Mouse (Mus musculus) midbrain, embryonic 16.5 days (tissue): ENCODE measurements around the gene Olfr1426. TPM values are rescaled to one million over a fixed set of nuclear protein-coding genes. Genes with fewer than 3 reads are reported as not detected.
"Not testable (repeated sequence)": the region's sequence is repeated elsewhere in the genome, so short reads cannot be mapped to it uniquely, and the experiment has no call there.

ENCODE experiments used
- ATAC-seq: fragments of 200-750 bp; cut with Nextera tagmentation; 2 replicates; pipeline ENCODE4 v1.8.0; 2017; ENCODE audit warnings: moderate TSS enrichment
- H3K27ac ChIP-seq: fragments of 300-500 bp; sonication (generic); 2 replicates; pipeline ENCODE4 v1.5.1; 2014; ENCODE audit warnings: mild to moderate bottlenecking, low read length, mixed read lengths
- H3K27me3 ChIP-seq: fragments of 300-500 bp; sonication (generic); 2 replicates; pipeline ENCODE4 v1.6.1; 2014; ENCODE audit warnings: low read depth, low read length, mixed read lengths; ENCODE audit not compliant: control insufficient read depth, insufficient read depth
- H3K36me3 ChIP-seq: fragments of 300-500 bp; sonication (generic); 2 replicates; pipeline ENCODE4 v1.6.1; 2014; ENCODE audit warnings: mild to moderate bottlenecking, low read length, moderate library complexity, mixed read lengths; ENCODE audit not compliant: control insufficient read depth, insufficient read depth
- H3K4me1 ChIP-seq: fragments of 300-500 bp; sonication (generic); 2 replicates; pipeline ENCODE4 v1.6.1; 2014; ENCODE audit warnings: mild to moderate bottlenecking, low read length, mixed read lengths; ENCODE audit not compliant: control insufficient read depth, insufficient read depth
- H3K4me2 ChIP-seq: fragments of 300-500 bp; sonication (generic); 2 replicates; pipeline ENCODE4 v1.6.1; 2014; ENCODE audit warnings: mild to moderate bottlenecking, low read length, mixed read lengths
- H3K4me3 ChIP-seq: fragments of 300-500 bp; sonication (generic); 2 replicates; pipeline ENCODE4 v1.5.1; 2014; ENCODE audit warnings: low read depth, mild to moderate bottlenecking, low read length, moderate library complexity, mixed read lengths
- H3K9ac ChIP-seq: fragments of 300-500 bp; sonication (generic); 2 replicates; pipeline ENCODE4 v1.6.1; 2014; ENCODE audit warnings: low read depth, low read length, mixed read lengths
- H3K9me3 ChIP-seq: fragments of 300-500 bp; sonication (generic); replicated peaks from 2 replicates; pipeline ENCODE4 v1.6.1; 2014; ENCODE audit warnings: mild to moderate bottlenecking, low read length, mixed read lengths; ENCODE audit not compliant: control insufficient read depth, poor library complexity, severe bottlenecking
- WGBS: fragments of 180-500 bp; shearing (Covaris S2); extraction: QIAGEN DNeasy Blood & Tissue Kit; methylation state at CpG from one replicate; pipeline ENCODE4 v1.1.7; 2014; 5-methylcytosine and 5-hydroxymethylcytosine counted together
- polyA plus RNA-seq: library from polyadenylated mRNA; unstranded; fragments of >200 nt; fragmentation: Nextera tagmentation; extraction: Ambion mirVana; gene quantifications from 2 replicates; pipeline ENCODE4 v1.2.1, GENCODE M21; 2015

The Olfr1426 gene
- polyA plus RNA-seq: not detected in 2 replicates

GRCm38 (mm10) chr19:12091913-12092312 lies at the start of gene Olfr1426:
Gene Olfr1426, minus strand, starts transcription at chr19:12092013.
- no peak within 1 kb of the TSS for H3K4me2 ChIP-seq
- H3K36me3 ChIP-seq: no peaks in the 10 kb centered on the region
- no peak within 1 kb of the TSS for H3K9ac ChIP-seq
- H3K4me1 ChIP-seq: no peaks in the 10 kb centered on the region
- WGBS: 79% methylated on average over 1 of the region's 1 CpGs
- ATAC-seq: no peak
- H3K27ac ChIP-seq: no peak within 1 kb of the TSS
- H3K4me3 ChIP-seq: no peak within 1 kb of the TSS
- H3K9me3 ChIP-seq: no peaks in the 10 kb centered on the region
- H3K27me3 ChIP-seq: no peaks in the 10 kb centered on the region

DNA sequence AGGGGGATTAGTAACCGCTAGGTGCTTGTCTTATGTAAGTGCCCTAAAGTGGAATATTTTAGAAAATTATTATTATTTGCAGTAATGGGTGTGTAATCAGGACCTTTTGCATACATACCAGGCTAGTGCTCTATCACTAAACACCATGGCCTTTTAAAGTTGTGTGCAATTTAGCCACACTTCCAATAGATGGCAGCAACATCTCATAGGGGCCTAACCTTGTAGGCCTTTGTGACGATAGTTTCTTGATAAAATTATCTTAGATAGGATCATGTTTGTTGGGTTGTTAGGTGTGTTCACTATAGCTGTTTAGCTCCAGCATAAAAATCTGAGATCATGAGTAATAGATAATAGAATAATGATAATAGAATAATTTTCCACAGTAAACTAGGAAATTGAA lies 42.5 kb upstream of the Olfr1426 start:
- Histone ChIP-seq H3K4me2 (no peak overlapping the region), H3K9me3 (peaks cover 3% of the 10 kb centered on the region; the same call in 1 of the 2 replicates), H3K9ac (no peak overlapping the region), H3K4me1 (no peaks in the 10 kb centered on the region), H3K36me3 (no peaks in the 10 kb centered on the region), H3K4me3 (no peak overlapping the region), H3K27me3 (no peaks in the 10 kb centered on the region), H3K27ac (no peak overlapping the region)
- no peak for ATAC-seq
- WGBS: 31% methylated on average over 2 of the region's 2 CpGs

DNA sequence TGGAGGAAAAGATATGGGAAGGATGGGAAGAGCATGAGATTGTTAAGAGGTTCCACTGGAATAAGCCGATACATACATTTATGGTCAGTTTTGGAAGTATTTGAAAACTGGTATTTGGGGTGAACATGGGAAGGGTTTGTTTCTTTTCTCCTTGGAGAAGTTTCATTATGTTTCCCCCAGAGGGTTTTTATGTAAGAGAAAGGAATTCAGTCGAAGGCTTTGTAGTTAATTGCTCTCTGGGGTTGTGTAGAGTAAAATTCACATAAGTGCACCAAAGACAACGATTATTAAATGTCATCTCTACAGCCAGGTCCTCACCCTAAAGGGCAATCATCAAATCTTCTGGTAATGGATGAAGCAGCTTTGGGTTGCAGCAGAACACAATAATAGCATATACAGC lies 31.3 kb upstream of the Olfr1426 start, which contains the start of gene Olfr76:
Olfr76 (minus strand) TSS at position 101 of the 400 bp plus-strand sequence.
- no peak within 1 kb of the TSS for H3K4me3 ChIP-seq
- H3K9me3 ChIP-seq: no peaks in the 10 kb centered on the region
- H3K27me3 ChIP-seq: no peaks in the 10 kb centered on the region
- H3K4me1 ChIP-seq: no peaks in the 10 kb centered on the region
- H3K27ac ChIP-seq: no peak within 1 kb of the TSS
- H3K36me3 ChIP-seq: no peaks in the 10 kb centered on the region
- H3K9ac ChIP-seq: no peak within 1 kb of the TSS
- WGBS: 81% methylated on average over 3 of the region's 3 CpGs
- H3K4me2 ChIP-seq: no peak within 1 kb of the TSS
- no peak for ATAC-seq

DNA sequence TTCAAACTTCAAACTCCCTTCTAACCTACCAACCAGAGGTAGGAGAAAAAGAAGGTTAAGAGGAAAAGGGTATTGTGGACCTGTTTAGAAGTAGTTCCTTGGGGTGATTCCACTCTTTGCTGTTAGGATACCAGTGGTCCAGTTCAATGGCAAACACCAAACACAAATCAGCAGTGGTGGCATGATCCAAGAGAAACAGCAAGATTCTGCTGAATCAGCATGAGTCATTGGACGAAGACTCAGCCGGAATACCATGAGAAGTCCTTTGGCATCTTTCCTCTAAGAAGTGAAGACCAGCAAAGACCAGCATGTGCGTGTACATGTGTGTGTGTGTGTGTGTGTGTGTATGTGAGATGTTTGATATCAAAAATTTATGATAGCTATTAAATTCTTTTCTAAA lies 24.7 kb upstream of the Olfr1426 start:
- Histone ChIP-seq H3K27me3 (no peaks in the 10 kb centered on the region), H3K4me2 (no peak overlapping the region), H3K27ac (no peak overlapping the region), H3K4me3 (no peak overlapping the region), H3K9me3 (no peaks in the 10 kb centered on the region), H3K9ac (no peak overlapping the region), H3K4me1 (no peaks in the 10 kb centered on the region), H3K36me3 (no peaks in the 10 kb centered on the region)
- 89% methylated on average over 3 of the region's 3 CpGs for WGBS
- no peak for ATAC-seq

DNA sequence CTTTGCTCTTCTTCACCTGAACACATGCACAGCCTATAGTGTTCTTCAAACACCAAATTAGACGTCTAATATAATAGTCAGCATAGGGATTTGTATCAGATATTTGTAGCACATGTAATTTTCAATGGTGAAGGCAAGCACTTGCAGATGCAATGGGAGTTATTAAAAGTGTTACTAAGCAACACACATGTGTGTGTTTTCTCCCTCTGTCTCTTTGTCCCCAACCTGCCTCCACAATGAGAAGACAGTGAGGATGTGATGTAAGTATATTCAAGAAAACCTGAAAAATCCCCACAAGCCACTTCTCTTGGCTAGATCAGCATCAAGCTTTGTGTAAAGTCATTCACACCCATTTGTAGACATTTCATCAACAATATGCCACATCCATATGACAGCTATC lies 24.0 kb upstream of the Olfr1426 start, which contains the start of gene Olfr1428:
Olfr1428 (minus strand) TSS at position 101 of the 400 bp plus-strand sequence.
- no peak within 1 kb of the TSS for H3K9ac ChIP-seq
- 80% methylated on average over 1 of the region's 1 CpGs for WGBS
- ATAC-seq: no peak

GRCm38 (mm10) chr19:12113807-12114206 lies 22.0 kb upstream of the Olfr1426 start:
- Histone ChIP-seq H3K9ac (no peak overlapping the region), H3K4me2 (no peak overlapping the region), H3K27me3 (no peaks in the 10 kb centered on the region), H3K4me1 (no peaks in the 10 kb centered on the region), H3K27ac (no peak overlapping the region), H3K9me3 (no peaks in the 10 kb centered on the region), H3K36me3 (no peaks in the 10 kb centered on the region), H3K4me3 (no peak overlapping the region)
- 54% methylated on average over 1 of the region's 1 CpGs for WGBS
- ATAC-seq: no peak

More for the DNA sequence above, 24.0 kb upstream of the Olfr1426 start, which contains the start of gene Olfr1428:
- H3K36me3 ChIP-seq: no peaks in the 10 kb centered on the region
- no peaks in the 10 kb centered on the region for H3K9me3 ChIP-seq
- no peak within 1 kb of the TSS for H3K4me3 ChIP-seq
- no peaks in the 10 kb centered on the region for H3K27me3 ChIP-seq
- no peak within 1 kb of the TSS for H3K27ac ChIP-seq
- no peak within 1 kb of the TSS for H3K4me2 ChIP-seq
- no peaks in the 10 kb centered on the region for H3K4me1 ChIP-seq

DNA sequence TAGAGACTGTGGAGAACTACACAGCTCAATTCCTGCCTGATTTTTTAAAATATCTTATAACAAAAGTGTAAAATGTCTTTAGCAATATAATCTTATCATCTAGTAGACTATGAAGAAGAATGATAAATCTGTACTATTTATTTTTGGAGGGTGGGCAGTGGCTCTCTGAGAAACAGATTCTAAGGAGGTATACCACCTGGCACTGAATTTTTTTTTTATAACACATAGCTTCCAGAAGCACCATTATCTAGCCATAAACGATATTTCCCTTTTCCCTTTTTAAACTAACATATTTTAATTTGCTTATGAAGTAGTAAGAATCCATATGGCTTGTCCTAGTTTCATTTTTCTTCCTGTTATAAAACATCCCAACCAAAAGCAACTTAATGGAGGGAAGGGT lies 12.7 kb upstream of the Olfr1426 start:
- Histone ChIP-seq H3K4me2 (no peak overlapping the region), H3K36me3 (no peaks in the 10 kb centered on the region), H3K4me3 (no peak overlapping the region), H3K27ac (no peak overlapping the region), H3K9ac (no peak overlapping the region), H3K27me3 (no peaks in the 10 kb centered on the region), H3K4me1 (no peaks in the 10 kb centered on the region), H3K9me3 (no peaks in the 10 kb centered on the region)
- ATAC-seq: no peak
- 68% methylated on average over 1 of the region's 1 CpGs for WGBS

DNA sequence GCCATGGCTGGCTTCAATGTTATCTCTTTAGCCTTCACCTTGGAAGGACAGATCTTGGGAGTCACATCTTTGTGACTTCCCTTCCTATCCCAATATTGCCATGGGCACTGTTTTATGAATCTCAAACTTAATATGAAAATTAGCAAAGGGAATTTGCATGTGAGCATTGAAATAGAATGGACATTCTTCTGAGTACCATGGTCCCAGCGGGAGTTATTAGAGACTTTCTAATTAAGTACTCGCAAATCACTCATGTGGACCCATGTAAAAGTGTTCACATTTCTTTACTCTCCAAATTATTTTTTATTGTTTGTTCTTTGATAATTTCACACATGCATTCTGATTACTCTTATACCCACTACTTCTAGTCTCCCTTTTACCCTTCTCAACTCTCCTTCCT lies 11.4 kb upstream of the Olfr1426 start, which contains the start of gene Olfr1427:
Olfr1427 (minus strand) TSS at position 101 of the 400 bp plus-strand sequence.
- Histone ChIP-seq H3K27ac (no peak within 1 kb of the TSS), H3K4me1 (no peaks in the 10 kb centered on the region), H3K4me2 (no peak within 1 kb of the TSS), H3K9me3 (no peaks in the 10 kb centered on the region), H3K36me3 (no peaks in the 10 kb centered on the region), H3K27me3 (no peaks in the 10 kb centered on the region), H3K9ac (no peak within 1 kb of the TSS), H3K4me3 (no peak within 1 kb of the TSS)
- 92% methylated on average over 2 of the region's 2 CpGs for WGBS
- no peak for ATAC-seq

DNA sequence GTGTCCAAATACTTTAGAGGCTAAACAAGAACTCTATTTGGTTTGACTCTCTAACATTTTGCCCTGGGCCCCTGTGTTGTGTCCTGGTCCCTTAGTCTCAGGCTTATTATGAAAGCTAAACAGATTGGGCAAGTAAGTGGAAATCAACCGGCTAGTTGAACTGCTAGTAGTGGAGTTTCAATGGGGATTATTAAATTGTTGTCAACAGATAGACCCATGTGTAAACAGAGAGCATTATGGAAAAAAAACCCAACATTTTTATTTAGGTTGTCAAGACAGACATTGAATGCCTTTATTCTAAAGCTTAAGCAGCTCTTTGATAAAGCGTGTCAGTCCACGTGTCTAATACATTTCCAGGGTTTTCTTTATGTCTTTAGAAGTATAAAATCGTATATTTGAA lies 14.2 kb downstream of the Olfr1426 start, which contains the start of gene Olfr1425:
Olfr1425 (minus strand) TSS at position 101 of the 400 bp plus-strand sequence.
- H3K9me3 ChIP-seq, H3K27ac ChIP-seq, H3K4me2 ChIP-seq, H3K9ac ChIP-seq, H3K4me3 ChIP-seq, H3K36me3 ChIP-seq, ATAC-seq, H3K4me1 ChIP-seq, H3K27me3 ChIP-seq: not testable (repeated sequence)
- WGBS: 80% methylated on average over 4 of the region's 4 CpGs
